Mouse (Mus musculus) bone marrow, adult 2 months (tissue): ENCODE measurements around the gene Clpp.

ENCODE experiments used
- CTCF ChIP-seq: fragments of 200-500 bp; IDR thresholded peaks from 2 replicates; pipeline ENCODE4 v1.5.1; 2011; ENCODE audit warnings: low read length, control low read depth; ENCODE audit not compliant: control insufficient read depth, insufficient read depth
- POLR2A ChIP-seq: fragments of 200-500 bp; IDR thresholded peaks from 2 replicates; pipeline ENCODE4 v1.6.1; 2011; ENCODE audit warnings: low read depth, mild to moderate bottlenecking, control low read depth, low read length, borderline replicate concordance; ENCODE audit not compliant: control insufficient read depth

- TF ChIP-seq POLR2A (no peak), CTCF (no peak)
Measured at GRCm38 (mm10) chr17:56976531-56977390, 13.3 kb upstream of the Clpp start.
